Mouse (Mus musculus): ENCODE measurements around the gene Wfdc10. TPM values are rescaled to one million over a fixed set of nuclear protein-coding genes. Genes with fewer than 3 reads are reported as not detected.

The Wfdc10 gene
- polyA plus RNA-seq, 1 experiment from 2014 or later = not detected

DNA sequence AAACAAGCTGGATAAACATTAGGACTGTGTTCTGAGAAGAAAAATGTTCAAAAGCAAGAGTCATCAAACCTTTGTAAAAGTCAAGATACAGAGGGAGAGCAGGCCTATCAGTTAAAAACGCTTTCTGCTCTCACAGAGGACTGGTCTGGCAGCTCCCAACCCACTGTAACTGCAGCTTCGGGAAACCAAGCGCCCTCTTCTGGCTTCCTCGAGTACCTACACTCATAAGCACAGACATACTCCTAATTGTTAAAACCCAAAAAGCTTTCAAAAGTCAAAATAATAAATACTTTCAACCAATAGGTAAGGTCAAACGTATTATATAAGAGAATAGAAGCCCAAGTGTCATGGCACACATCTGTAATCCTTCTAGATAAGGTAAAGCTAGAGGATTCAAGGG lies 48.4 kb downstream of the Wfdc10 start:
- Histone ChIP-seq H3K9ac (no peak overlapping the region), H3K4me3 (replicated peaks) (no peak overlapping the region), H3K36me3 (no peaks in the 10 kb centered on the region), H3K9me3 (replicated peaks) (0 out of 2 replicates have a peak, but pooled peaks cover 3% of the 10 kb centered on the region), H3K27me3 (no peaks in the 10 kb centered on the region; the same call in 1 of the 2 replicates), H3K4me2 (no peak overlapping the region), H3K27ac (no peak overlapping the region), H3K4me1 (replicated peaks) (no peaks in the 10 kb centered on the region)
- ATAC-seq (ENCODE audit: low read depth) = no peak
- DNase-seq = no peak
- WGBS (ENCODE audit: insufficient replicate concordance) = 58% methylated on average over 5 of the region's 5 CpGs

DNA sequence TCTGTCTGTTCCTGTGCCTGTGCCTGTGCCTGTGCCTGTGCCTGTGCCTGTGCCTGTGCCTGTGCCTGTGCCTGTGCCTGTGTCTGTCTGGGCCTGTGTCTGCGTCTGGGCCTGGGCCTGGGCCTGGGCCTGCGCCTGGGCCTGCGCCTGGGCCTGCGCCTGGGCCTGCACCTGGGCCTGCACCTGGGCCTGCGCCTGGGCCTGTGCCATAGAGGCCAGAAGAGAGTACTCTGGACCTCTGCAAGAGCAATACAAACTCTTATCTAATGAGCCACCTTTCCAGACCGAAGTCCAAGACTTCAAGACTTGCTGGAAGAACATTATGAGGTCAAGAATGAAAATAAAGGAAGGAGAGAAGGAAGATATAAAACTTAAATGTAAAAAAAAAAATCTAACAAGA lies 49.5 kb downstream of the Wfdc10 start:
- WGBS (ENCODE audit: insufficient replicate concordance) = 78% methylated on average over 6 of the region's 6 CpGs
- Histone ChIP-seq H3K4me1 (replicated peaks) (no peaks in the 10 kb centered on the region), H3K36me3 (no peaks in the 10 kb centered on the region), H3K27me3 (no peaks in the 10 kb centered on the region; the same call in 1 of the 2 replicates), H3K4me2 (no peak overlapping the region), H3K4me3 (replicated peaks) (no peak overlapping the region), H3K27ac (no peak overlapping the region), H3K9ac (no peak overlapping the region), H3K9me3 (replicated peaks) (0 out of 2 replicates have a peak, but pooled peaks cover 3% of the 10 kb centered on the region)
- ATAC-seq (ENCODE audit: low read depth) = no peak
- no peak for DNase-seq

DNA sequence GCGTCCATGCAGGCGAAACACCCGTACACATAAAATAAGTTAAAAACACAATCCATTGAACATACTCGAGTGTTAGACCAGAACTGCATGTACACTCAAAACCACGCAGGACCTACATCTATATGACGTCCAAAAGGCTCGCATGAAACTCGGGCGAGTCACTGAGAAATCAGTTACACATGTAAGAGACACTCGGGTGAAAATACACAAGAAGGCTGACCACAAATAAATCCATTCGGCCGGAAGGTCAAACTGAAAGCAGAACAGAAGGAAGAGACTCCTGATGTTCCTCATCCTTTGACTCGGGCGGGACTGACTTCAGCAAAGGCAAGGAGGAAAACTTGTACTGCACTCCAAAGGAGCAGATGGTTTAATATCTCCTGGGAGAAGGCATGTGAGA lies 50.1 kb downstream of the Wfdc10 start:
- Histone ChIP-seq H3K27ac (no peak overlapping the region), H3K4me3 (replicated peaks) (no peak overlapping the region), H3K4me1 (replicated peaks) (no peaks in the 10 kb centered on the region), H3K9me3 (replicated peaks) (0 out of 2 replicates have a peak, but pooled peaks cover 3% of the 10 kb centered on the region), H3K9ac (no peak overlapping the region), H3K27me3 (no peaks in the 10 kb centered on the region; the same call in 1 of the 2 replicates), H3K4me2 (no peak overlapping the region), H3K36me3 (no peaks in the 10 kb centered on the region)
- 72% methylated on average over 14 of the region's 14 CpGs for WGBS (ENCODE audit: insufficient replicate concordance)
- no peak for DNase-seq
- no peak for ATAC-seq (ENCODE audit: low read depth)

Other genes starting within 250 kb of the Wfdc10 start
- gene Sdc4, start 212.2 kb upstream of the Wfdc10 start, polyA plus RNA-seq (2015; fragmentation: Nextera tagmentation; extraction: Ambion mirVana) = 33.6 and 37.0 TPM in 2 replicates
- gene Sys1, start 199.1 kb upstream of the Wfdc10 start, polyA plus RNA-seq (2015; fragmentation: Nextera tagmentation; extraction: Ambion mirVana) = 28.5 and 33.2 TPM in 2 replicates
- gene Gm20458, start 195.1 kb upstream of the Wfdc10 start, polyA plus RNA-seq (2015; fragmentation: Nextera tagmentation; extraction: Ambion mirVana) = 5.3 and 5.7 TPM in 2 replicates
- gene Trp53tg5, start 182.3 kb upstream of the Wfdc10 start, polyA plus RNA-seq (2015; fragmentation: Nextera tagmentation; extraction: Ambion mirVana) = not detected in 2 replicates
- gene Dbndd2, start 169.9 kb upstream of the Wfdc10 start, polyA plus RNA-seq (2015; fragmentation: Nextera tagmentation; extraction: Ambion mirVana) = 0.79 and 1.9 TPM in 2 replicates
- 22.3 and 23.8 TPM in 2 replicates for gene Pigt, start 158.5 kb upstream of the Wfdc10 start, polyA plus RNA-seq (2015; fragmentation: Nextera tagmentation; extraction: Ambion mirVana)
- gene Wfdc2, start 93.6 kb upstream of the Wfdc10 start, polyA plus RNA-seq (2015; fragmentation: Nextera tagmentation; extraction: Ambion mirVana) = 1.2 and 1.9 TPM in 2 replicates
- not detected in 2 replicates for gene Spint3, start 82.6 kb upstream of the Wfdc10 start, polyA plus RNA-seq (2015; fragmentation: Nextera tagmentation; extraction: Ambion mirVana)
- gene Wfdc6a, start 70.6 kb upstream of the Wfdc10 start, polyA plus RNA-seq (2015; fragmentation: Nextera tagmentation; extraction: Ambion mirVana) = 0.13 and 0.19 TPM in 2 replicates
- not detected in 2 replicates for gene Eppin, start 62.5 kb upstream of the Wfdc10 start, polyA plus RNA-seq (2015; fragmentation: Nextera tagmentation; extraction: Ambion mirVana)
- not detected in 2 replicates for gene Wfdc6b, start 42.5 kb upstream of the Wfdc10 start, polyA plus RNA-seq (2015; fragmentation: Nextera tagmentation; extraction: Ambion mirVana)
- gene Wfdc8, start 42.4 kb upstream of the Wfdc10 start, polyA plus RNA-seq (2015; fragmentation: Nextera tagmentation; extraction: Ambion mirVana) = not detected in 2 replicates
- not detected in 2 replicates for gene Wfdc16, start 17.2 kb upstream of the Wfdc10 start, polyA plus RNA-seq (2015; fragmentation: Nextera tagmentation; extraction: Ambion mirVana)
- not detected in 2 replicates for gene Wfdc9, start 537 bp downstream of the Wfdc10 start, polyA plus RNA-seq (2015; fragmentation: Nextera tagmentation; extraction: Ambion mirVana)
- not detected in 2 replicates for gene Wfdc11, start 18.0 kb downstream of the Wfdc10 start, polyA plus RNA-seq (2015; fragmentation: Nextera tagmentation; extraction: Ambion mirVana)
- not detected in 2 replicates for gene Wfdc13, start 29.1 kb downstream of the Wfdc10 start, polyA plus RNA-seq (2015; fragmentation: Nextera tagmentation; extraction: Ambion mirVana)
- gene Spint4, start 42.5 kb downstream of the Wfdc10 start, polyA plus RNA-seq (2015; fragmentation: Nextera tagmentation; extraction: Ambion mirVana) = not detected in 2 replicates
- not detected in 2 replicates for gene Spint5, start 59.3 kb downstream of the Wfdc10 start, polyA plus RNA-seq (2015; fragmentation: Nextera tagmentation; extraction: Ambion mirVana)
- gene Wfdc3, start 89.9 kb downstream of the Wfdc10 start, polyA plus RNA-seq (2015; fragmentation: Nextera tagmentation; extraction: Ambion mirVana) = 0.93 and 1.0 TPM in 2 replicates
- gene Dnttip1, start 89.9 kb downstream of the Wfdc10 start, polyA plus RNA-seq (2015; fragmentation: Nextera tagmentation; extraction: Ambion mirVana) = 47.3 and 49.8 TPM in 2 replicates
- 762 and 764 TPM in 2 replicates for gene Ube2c, start 113.9 kb downstream of the Wfdc10 start, polyA plus RNA-seq (2015; fragmentation: Nextera tagmentation; extraction: Ambion mirVana)
- gene Tnnc2, start 123.9 kb downstream of the Wfdc10 start, polyA plus RNA-seq (2015; fragmentation: Nextera tagmentation; extraction: Ambion mirVana) = 5.1 and 8.4 TPM in 2 replicates
- gene Snx21, start 129.8 kb downstream of the Wfdc10 start, polyA plus RNA-seq (2015; fragmentation: Nextera tagmentation; extraction: Ambion mirVana) = 4.1 TPM in 2 replicates
- gene Acot8, start 148.8 kb downstream of the Wfdc10 start, polyA plus RNA-seq (2015; fragmentation: Nextera tagmentation; extraction: Ambion mirVana) = 18.8 and 20.3 TPM in 2 replicates
- 4.3 and 5.1 TPM in 2 replicates for gene Zswim3, start 149.1 kb downstream of the Wfdc10 start, polyA plus RNA-seq (2015; fragmentation: Nextera tagmentation; extraction: Ambion mirVana)
- gene Zswim1, start 166.6 kb downstream of the Wfdc10 start, polyA plus RNA-seq (2015; fragmentation: Nextera tagmentation; extraction: Ambion mirVana) = 6.2 and 6.9 TPM in 2 replicates
- gene Spata25, start 172.5 kb downstream of the Wfdc10 start, polyA plus RNA-seq (2015; fragmentation: Nextera tagmentation; extraction: Ambion mirVana) = not detected in 2 replicates
- 65.4 and 69.2 TPM in 2 replicates for gene Ctsa, start 176.8 kb downstream of the Wfdc10 start, polyA plus RNA-seq (2015; fragmentation: Nextera tagmentation; extraction: Ambion mirVana)
- 2.4 and 2.5 TPM in 2 replicates for gene Neurl2, start 177.4 kb downstream of the Wfdc10 start, polyA plus RNA-seq (2015; fragmentation: Nextera tagmentation; extraction: Ambion mirVana)
- 7.7 and 8.3 TPM in 2 replicates for gene Pltp, start 201.7 kb downstream of the Wfdc10 start, polyA plus RNA-seq (2015; fragmentation: Nextera tagmentation; extraction: Ambion mirVana)
- gene Pcif1, start 223.3 kb downstream of the Wfdc10 start, polyA plus RNA-seq (2015; fragmentation: Nextera tagmentation; extraction: Ambion mirVana) = 45.5 and 48.3 TPM in 2 replicates

Measured in liver, embryonic 13.5 days (tissue).